Mouse (Mus musculus): ENCODE data around the gene Ttf2.

- TF ChIP-seq TAL1 (IDR thresholded peaks at IDR 0.05; ENCODE audit: low read length) (no peak), GATA1 (IDR thresholded peaks at IDR 0.05; ENCODE audit: low read length) (no peak)
Measured at GRCm38 (mm10) chr3:101018494-101018893, 49.0 kb upstream of the Ttf2 start.

Measured in erythroblast, embryonic 14.5 days (primary cell).